Mouse (Mus musculus): ENCODE data around the gene Xrcc1.

Gene Xrcc1

DNA sequence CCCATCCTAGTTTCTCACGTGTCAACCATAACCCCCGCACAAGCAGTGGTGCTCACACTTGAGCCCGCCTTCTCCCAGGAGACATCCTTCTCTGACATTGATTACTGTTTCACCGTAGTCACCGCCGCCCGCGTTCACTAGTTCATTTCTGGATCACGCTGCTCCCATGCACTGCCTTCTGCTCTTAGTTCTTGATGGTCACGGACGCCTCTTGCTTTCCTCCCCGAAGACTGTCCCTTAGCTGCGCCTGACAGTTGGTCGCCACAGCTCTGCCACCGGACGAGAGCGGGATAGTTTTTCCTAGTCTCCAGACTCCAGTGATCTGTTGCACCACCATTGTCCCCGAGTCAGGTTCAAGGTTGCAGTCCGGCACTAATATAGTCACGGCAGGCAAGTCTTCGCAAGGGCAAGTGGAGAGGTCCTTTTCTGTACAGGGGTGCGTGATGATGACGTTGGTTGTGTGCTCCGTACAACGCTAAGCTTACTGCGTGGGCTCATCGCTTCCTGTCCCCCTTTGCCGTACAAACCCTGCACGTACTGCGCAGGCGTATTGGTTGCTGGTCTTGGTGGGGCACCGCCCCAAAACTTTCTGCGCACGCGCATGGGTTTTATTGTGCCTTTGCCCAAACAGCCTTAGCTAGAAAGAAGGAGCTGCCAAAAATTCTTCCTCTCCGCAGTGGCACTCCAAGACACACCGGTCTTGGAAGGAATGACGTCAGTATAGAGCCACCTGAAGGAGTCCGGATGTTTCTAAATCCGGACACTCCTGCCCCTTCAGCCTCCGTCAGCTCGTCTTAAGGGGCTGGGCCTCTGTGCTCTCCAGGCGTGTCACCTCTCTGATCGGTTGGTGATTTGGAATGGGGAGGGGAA is 15.8 kb upstream of the Xrcc1 start, which contains the start of gene Irgq:
Irgq (plus strand) TSS at position 628 of the 870 bp plus-strand sequence.
- DNase-seq: peak; percentile 97

DNA sequence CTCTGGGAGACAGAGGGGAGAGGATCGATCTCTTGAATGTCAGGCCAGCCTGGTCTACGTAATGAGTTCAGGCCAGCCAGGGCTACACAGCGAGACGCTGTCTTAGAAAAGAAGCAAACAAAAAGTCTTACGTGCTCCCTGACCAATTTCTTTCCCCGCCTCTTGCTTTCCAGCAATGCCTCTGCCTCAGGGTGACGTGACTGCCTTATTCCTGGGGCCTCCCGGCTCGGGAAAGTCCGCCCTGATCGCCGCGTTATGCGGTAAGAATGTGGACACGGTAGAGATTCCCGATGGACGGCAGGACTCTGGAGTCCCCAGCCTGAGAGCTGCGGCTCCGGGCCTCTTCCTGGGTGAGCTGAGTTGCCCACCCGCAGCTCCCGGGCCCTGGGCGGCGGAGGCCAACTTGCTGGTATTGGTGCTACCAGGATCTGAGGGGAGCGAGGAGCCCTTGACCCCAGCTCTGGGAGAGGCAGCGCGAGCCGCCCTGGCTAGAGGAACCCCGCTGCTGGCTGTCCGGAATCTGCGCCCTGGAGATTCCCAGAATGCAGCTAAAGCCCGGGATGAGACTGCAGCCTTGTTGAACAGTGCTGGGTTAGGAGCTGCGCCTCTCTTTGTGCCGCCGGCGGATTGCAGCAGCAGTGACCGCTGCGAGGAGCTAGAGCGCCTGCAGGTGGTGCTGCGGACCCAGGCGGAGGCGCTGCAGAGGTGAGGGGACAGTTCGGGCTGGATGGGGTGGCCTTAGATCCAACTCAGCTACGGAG is 14.7 kb upstream of the Xrcc1 start:
- peak; percentile 78 for DNase-seq

DNA sequence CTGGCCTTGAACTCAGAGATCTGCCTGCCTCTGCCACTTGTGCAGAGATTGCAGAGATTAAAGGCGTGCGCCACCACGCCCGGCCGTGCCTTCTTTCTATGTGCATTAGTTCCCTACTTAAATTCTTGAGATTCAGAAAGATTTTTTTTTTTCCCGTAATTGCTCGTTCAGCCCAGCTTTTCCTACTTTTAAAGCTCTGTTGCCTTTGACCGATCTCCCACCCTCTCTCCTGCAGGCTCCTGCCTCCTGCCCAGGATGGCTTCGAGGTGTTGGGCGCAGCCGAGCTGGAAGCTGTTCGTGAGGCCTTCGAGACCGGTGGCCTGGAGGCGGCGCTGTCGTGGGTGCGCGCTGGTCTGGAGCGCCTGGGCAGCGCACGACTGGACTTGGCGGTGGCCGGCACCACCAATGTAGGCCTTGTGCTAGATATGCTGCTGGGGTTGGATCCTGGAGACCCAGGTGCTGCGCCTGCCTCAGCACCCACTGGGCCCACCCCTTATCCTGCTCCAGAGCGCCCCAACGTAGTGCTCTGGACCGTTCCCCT is 13.0 kb upstream of the Xrcc1 start:
- DNase-seq: no peak

DNA sequence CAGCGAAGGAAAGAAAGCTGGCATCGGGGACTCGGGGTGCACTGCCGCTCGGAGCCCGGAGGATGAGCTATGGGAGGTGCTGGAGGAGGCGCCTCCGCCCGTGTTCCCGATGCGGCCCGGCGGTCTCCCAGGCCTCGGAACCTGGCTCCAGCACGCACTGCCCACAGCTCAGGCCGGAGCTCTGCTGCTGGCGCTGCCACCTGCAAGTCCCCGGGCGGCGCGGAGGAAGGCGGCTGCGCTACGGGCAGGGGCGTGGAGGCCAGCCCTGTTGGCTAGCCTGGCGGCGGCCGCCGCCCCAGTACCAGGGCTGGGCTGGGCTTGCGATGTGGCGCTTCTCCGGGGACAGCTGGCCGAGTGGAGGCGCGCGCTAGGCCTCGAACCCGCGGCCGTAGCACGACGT is 12.3 kb upstream of the Xrcc1 start:
- no peak for DNase-seq

DNA sequence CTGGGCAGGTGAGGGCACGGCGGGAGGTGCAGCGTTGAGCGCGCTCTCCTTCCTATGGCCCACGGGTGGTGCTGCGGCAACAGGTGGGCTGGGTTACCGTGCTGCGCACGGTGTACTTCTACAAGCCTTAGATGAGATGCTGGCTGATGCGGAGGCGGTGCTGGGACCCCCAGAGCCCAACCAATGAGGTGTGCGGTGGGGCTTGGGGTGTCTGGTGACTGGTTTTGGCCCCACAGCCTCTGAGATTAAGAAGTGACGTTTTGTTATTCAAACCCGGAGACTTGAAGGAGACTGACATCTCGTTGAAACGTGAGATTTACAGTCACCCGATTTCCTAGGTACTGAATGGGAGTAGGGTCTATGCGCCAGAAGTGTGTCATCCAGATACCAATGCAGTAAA is 11.8 kb upstream of the Xrcc1 start:
- DNase-seq: no peak

DNA sequence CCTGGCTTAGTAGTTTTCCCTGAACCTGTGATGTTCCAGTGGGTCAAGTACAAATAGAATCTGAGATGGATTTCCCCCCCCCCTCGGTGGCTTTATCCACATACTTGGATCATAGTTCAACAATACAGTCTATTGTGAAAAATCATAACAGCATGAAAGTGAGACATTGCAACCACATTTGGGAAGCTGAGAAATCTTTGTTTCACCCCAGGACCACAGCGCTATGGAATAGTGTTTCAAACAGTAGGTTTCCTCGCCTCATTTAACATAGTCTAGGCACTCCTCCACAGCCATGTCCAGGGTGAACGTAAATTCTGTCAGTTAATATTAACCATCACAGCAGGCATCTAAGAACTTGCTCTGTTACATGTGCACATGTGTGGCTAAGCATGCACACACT is 9.0 kb upstream of the Xrcc1 start:
- DNase-seq: no peak

DNA sequence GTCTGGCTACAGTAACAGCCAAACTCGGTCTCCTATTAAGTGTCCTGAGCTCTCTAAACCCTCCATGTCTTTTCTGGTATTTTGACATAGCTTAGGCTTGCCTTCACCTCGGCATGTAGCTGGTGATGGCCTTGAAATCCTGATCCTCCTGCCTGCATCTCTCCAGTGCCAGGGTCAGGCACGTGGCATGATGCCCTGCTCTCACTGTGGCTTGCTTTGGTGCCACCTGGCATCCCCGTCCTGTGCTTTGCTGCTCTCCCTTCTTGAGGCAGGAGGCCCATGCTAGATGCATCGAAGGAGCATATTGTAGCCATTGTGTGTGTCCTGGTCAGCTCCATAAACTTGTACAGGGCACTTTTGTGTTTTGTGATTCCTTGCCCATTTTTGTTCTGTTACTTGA is 8.5 kb upstream of the Xrcc1 start:
- DNase-seq: no peak

DNA sequence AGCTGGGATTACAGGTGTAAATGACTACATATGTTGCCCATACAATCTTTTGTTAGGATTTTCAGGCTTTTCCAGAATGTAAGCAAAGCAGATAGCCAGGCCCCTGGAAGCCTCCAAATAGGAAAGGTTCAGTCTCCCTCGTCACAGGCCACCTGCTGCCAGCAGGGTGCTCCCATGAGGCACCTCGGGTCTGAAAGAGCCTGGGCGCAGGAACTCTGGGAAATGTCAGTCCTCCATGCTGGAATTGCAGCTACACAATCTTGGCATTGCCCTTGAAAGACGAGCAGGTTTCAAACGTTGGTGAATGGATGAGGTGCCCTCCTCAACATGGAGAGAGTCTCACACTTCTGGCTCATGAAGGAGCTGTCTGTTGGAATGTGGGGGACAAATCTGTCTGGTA is 7.9 kb upstream of the Xrcc1 start:
- DNase-seq: no peak

DNA sequence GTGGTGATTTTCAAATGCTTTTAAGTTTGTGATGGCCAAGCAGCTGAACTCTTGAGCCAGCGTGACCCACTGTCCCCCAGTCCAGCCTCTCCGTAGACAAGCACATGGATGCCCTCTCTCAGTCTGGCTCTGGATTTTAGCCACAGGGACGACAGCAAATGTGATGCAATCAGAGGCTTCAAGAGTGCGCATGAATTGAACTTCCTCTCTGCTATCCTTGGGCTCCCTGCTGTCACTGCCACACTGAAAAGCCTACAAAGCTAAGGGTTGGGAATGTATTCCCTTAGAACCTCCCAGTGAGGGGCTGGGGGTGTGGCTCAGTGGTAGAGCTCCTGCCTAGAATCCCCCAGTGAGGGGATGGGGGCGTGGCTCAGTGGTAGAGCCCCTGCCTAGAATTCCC is 7.4 kb upstream of the Xrcc1 start:
- DNase-seq: no peak

DNA sequence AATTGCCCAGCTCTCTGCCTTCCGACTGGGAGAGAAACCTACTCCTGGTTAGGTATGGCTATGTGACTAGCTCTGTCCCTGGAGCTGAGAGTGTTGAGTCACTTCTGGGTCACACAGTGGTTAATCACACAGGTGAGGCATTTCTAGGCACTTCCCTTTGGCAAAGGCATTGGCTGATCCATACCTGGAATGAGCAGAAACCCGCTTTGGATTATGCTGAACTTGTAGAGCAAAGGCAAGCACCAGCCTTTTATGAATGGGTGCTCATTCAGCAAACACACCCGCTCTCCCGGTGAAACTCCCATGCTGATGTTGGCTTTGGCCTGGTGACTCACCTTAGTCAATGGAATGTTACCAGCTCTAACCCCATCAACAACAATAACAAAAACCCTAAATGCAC is 6.4 kb upstream of the Xrcc1 start:
- DNase-seq: no peak

DNA sequence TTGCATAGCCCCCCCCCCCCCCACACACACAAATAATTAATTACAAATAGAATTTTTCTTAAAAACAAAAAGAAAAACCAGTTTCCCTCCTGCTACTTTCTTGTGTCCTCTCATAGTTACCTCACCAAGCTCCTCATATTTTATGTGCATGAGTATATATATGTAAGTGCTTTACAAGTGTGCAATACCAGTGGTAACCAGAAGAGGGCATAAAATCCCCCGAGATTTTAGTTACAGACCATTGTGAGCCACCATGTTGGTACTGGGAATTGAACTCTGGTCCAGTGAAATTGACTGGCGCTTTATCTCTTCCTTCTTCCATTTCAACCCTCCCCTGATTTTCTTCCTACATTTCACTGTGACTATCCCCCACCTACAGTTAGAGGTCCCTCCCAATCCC is 1.6 kb upstream of the Xrcc1 start:
- DNase-seq: no peak

DNA sequence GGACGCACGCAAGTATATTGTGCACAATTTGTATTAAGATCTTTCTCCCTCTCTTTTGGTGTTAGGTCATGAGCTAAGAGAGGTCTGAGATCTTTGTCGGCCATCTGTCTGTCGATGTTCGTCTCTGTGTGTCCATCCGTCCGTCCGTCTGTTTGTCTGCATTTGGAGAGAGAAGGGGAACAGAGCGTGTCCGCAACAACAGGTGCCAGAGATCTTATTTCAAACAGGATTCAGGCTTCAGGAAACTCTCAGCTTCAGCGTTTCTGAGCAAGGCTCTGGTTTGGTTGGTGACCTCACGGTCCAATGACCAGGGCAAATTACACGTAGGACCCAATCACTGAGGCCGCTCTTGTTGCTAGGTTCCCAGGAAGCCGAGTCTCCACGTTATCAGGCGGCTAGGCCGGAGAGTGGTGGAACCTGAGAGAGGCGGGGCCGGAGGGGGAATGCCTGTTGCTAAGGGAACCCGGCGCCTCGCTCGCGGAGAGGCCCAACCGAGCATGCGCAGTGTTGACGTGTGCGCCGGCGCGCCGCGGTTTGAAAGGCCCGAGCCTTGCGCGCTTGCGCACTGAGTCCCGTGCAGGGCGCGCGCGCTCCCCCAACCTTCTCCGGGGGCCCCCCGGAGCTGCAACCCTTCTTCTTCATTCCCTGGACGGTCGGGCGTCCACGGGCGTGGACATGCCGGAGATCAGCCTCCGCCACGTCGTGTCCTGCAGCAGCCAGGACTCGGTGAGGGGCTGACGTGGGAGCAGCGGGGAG is 723 bp downstream of the Xrcc1 start:
- peak; percentile 99 for DNase-seq

DNA sequence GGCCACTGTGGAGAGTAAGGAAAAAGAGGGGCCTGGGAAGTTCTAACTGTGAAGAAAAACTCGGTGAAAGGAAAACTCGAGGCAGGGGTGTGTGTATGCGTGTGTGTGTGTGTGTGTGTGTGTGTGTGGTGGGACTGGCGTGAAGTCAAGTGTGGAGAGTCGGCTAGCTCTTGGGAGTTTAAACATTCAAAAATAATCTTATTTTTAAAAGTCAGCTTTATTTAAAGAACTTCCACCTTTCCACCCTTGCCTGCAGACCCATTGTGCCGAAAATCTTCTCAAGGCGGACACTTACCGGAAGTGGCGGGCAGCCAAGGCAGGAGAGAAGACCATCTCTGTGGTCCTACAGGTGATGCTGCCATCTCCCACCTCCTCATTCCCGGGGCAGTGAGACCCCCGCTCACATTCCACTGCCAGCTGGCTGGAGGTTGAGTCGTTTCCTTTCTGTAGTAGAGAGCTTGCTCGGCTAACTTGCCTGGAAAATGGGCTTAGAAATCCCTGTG is 1.5 kb downstream of the Xrcc1 start:
- no peak for DNase-seq

DNA sequence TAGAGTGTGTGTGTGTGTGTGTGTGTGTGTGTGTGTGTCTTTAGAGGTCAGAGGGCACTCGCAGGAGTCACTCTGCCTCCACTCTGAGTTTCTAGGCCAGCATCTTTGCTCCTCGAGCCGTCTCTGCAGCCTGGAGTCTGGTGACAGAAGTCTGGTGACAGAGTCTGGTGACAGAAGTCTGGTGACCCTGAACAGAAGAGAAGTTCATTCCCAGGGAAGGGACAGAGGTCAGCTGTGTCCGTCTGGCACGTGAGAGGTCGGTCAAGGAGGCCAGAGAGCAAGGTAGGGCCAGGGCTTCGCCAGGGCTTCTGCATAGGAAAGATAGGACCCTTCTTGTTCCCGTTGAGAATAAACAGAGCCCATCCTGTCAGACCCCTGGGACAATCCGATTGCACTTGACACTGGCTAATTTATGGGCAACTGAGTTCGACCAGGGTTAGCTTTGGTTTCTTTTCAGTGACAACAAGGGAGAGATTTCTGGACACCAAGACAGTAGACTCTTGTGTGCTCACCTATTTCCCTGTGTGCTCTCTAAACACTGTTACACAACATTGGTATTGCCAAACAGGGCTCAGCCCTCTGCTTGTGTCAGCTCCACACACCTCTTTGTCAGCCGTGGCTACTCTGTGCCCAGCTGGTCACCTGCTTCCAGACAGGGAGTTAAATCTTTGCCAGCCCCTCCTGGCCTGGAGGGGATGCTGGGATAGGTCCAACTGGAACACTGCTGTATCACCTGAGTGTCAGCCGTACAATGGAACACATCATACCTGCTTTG is 6.1 kb downstream of the Xrcc1 start:
- no peak for DNase-seq

DNA sequence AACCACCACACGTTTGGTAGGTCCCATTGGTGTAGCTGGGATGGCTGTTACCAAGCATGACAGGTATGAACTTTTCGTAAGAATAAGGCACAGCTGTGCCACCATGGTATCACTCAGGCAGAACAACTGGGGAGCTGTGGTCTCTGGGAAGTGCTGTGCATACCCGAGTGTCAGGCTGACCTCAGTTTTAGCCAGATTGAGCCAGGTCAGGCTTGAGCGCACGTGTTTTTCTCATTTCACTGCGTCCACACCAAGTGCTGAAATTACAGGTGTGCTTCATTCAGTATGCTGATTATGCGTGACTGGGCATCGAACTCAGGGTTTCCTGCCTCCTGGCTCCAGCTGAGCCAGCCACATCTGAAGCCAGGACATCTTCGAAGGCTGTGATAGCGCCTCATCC is 9.7 kb downstream of the Xrcc1 start:
- no peak for DNase-seq

DNA sequence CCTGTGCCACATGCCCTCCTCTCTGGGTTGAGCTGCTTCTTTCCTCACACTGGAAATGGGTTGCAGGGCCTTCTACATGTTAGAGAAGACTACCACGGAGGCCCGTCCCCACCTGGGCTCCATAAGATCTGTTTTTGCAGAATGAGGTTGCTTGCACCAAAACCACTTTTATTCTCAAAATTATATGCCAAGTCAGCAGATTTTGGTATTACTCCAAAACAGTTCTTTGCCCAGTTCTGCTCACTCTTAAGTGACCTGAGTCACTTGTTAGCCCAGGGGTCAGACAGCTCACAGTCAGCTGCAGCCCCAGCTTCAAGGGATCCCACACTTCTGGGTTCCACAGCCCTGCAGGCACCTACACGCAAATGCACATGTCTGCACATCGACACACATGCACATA is 15.4 kb downstream of the Xrcc1 start:
- DNase-seq: no peak

DNA sequence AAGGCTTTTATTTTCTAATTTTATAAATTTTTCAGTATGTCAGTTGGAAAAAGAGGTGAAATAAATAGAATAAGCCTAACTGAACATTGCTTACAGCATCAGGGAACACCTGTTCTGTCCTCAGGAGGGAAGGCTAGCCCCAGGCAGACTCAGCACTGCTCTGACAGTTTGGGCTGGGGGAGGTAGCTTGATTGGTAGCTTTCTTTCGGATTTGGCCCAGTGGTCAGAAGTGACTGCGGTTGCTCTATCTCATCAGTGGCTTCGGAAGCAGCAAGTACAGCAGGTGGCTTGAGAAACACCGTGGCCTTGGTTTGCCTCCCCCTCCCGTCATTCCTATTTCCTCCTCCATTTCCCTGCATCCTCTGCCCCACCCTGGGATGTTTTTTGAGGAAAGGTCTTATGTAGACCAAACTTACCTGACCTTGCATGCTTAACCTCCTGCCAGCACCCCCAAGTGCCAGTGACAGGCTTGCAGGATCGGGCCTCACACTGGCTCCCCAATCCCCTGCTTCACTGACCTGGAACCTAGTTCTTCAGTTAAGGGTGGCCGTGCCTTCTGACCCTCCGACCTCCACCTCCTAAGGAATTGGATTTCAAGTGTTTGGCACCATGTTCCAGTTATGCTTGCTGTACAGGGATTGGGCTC is 17.2 kb downstream of the Xrcc1 start:
- DNase-seq: no peak

DNA sequence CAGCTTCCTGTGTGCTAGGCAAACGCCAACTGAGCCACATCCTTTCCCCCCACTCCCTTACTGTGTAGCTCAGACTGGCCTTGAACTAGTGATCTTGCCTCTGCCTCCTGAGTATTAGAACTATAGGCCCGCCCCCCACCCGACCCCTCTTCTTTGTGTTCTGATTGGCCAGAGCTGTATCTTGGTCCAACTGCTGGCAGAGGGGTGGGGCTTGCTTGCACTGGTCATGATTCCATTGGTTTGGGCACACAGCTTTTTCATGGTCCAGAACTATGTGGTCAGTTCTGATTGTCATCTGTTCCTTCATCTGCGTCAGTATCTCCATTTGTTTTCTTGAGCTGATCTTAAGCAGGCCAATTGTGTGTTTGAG is 17.7 kb downstream of the Xrcc1 start:
- DNase-seq: no peak

DNA sequence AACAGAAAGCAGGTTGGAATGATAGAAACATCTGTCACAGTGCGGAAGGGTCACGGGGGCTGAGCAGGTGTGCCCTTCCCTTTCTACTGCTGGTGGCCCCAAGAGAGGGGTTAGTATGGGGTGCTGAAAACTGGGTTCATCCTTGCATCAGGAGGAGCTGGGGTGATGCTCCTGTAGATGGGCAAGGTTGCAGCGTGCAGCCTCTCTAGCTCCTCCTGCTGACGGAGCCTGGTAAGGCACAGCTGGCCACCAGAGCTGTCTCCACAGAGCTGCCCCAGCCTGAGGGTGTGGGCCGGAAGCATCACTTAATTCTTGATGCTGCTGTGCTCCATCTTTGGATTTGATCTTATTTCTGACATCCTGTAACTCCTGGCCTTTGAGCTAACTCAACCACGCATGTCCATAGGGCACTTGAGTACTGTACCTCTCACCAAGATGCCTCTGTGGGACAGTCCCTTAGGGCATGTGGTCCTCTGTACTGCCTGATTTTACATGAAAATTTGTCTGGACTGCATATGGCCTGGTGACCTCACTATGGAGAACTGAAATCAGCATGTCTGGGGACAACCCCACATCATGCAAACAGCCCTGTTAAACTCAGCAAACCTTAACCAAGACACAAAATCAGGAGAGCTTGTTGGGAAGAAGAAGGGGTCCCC is 18.6 kb downstream of the Xrcc1 start:
- DNase-seq: peak; percentile 75

DNA sequence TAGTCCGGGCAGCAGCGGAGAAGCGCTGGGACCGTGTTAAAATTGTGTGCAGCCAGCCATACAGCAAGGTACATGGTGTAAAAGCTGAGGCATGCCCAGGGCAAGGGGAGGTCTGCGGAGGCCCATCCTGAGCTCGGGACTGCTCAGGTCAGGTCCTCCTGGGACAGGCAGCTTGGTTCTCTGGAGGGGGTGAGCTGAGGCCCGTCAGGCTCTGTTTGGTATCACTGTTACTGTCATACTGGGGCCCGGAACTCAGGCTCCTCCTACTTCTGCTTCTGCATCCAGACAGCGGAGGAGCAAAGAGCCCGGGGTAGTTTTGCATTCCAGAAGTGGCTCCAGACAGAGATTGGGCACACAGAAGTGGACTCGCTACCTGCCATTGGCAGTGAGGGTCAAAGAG is 19.5 kb downstream of the Xrcc1 start:
- DNase-seq: no peak

DNA sequence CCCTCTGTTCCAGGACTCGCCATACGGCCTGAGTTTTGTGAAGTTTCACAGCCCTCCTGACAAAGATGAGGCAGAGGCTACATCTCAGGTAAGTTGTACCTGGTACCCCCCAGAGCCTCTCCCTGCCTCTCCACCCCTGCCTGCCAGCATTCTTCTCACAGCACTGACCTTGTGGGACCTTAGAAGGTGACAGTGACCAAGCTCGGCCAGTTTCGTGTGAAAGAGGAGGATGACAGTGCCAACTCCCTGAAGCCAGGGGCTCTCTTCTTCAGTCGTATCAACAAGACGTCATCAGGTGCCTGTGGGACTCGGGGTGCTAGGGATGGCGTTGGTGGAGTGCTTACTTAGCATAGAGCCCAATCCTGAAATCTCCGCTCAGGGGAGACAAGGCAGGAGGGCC is 20.1 kb downstream of the Xrcc1 start:
- DNase-seq: no peak

Data from liver (tissue).